12 mouse cellular contexts compared by ENCODE assay signal in the genomic region with DNA sequence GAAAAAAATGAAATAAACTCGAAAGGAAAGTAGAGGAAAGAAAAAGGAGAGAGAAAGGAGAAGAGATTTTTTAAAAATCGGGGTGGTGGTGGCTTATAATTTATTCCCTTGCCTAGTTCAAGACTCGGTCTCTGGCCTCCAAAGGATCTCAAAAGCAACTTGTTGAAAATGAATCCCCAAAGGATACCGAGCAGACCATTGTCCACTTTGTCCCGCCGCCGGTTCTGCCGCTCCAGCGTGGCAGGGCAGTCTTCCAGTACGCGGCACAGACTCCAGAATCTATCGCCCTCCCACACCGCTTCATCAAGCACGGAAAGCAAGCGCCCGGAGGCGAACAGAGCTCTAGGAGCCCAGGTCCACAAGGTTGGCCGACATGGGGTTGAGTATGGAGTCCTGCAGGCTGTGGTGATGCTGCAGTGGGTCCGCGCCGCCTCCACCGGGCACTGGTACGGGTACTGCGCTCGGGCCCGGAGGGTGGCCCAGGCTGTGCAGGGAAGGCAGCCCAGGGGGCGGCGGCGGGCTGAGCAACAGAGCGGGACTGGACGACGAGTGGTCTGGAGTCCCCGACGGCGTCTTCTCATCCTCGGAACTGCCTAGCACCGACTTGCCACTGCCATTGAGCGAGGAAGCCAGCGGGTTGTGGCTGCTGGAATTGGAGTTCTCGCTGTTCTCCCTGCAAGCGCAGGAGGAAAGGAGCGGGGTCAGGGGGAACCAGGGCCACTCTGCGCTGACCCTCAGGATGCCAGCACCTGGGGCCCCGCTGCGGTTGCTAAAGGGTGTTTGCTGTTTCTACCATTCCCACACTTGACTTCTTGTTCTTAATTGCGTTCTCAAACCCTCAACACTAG. TPM values are rescaled to one million over a fixed set of nuclear protein-coding genes. Genes with fewer than 3 reads are reported as not detected.
DNase-seq lines count a peak whose midpoint lies in the region; ATAC-seq and TF ChIP-seq lines count a peak whose summit lies in the region.
"Had no signal": no experiment of that assay in that cellular context is flagged by ENCODE, and none has a peak within 500 bp of the region (broad histone marks: within the 10 kb centered on the region; RNA-seq: fewer than 3 reads in every experiment).

No protein-coding gene starts in this region.

- DNase-seq in heart, adult 2 months = no peak
- peak; percentile 58 for DNase-seq in liver, embryonic 11.5 days (ENCODE audit: low spot score)
- DNase-seq in liver, postnatal 0 days = no peak
- DNase-seq in retina, embryonic 14.5 days (ENCODE audit: low spot score) = peak; percentile 31
- DNase-seq in left cerebral cortex, postnatal 36 days (ENCODE audit: low spot score in 2 of 2) = no peak
- DNase-seq in left cerebral cortex, adult 9 months (ENCODE audit: low spot score in 2 of 2) = no peak
- DNase-seq: right cerebral cortex, adult 18-20 months had no signal

- TF ChIP-seq EP300 in heart, adult 2 months (IDR thresholded peaks at IDR 0.05; ENCODE audit: insufficient read depth, low read depth, low read length) = no peak
- no peak for TF ChIP-seq EP300 in liver, postnatal 0 days (IDR thresholded peaks at IDR 0.05; ENCODE audit: low read depth)

- H3K27ac ChIP-seq in heart, embryonic 11.5 days (ENCODE audit: low read depth, low read length) = no peak overlapping the region
- no peak overlapping the region for H3K27ac ChIP-seq in heart, adult 2 months
- no peak overlapping the region for H3K27ac ChIP-seq in liver, embryonic 11.5 days (ENCODE audit: low read depth, low read length)
- H3K27ac ChIP-seq in liver, postnatal 0 days (ENCODE audit: low read depth) = no peak overlapping the region
- no peak overlapping the region for H3K27ac ChIP-seq in embryonic fibroblast, embryonic 13.5 days (ENCODE audit: insufficient read depth, low read length)

- peak overlapping the region; percentile 31; the same call in 1 of the 2 replicates for H3K4me3 ChIP-seq in heart, embryonic 11.5 days (ENCODE audit: low read depth, low read length)
- no peak overlapping the region for H3K4me3 ChIP-seq in heart, adult 2 months
- H3K4me3 ChIP-seq in liver, embryonic 11.5 days (ENCODE audit: low read depth, low read length) = peak overlapping the region; percentile 6; the same call in 1 of the 2 replicates
- no peak overlapping the region for H3K4me3 ChIP-seq in liver, postnatal 0 days (ENCODE audit: low read depth, low read length)
- H3K4me3 ChIP-seq in embryonic fibroblast, embryonic 13.5 days (ENCODE audit: insufficient read depth, low read length) = peak overlapping the region; percentile 50

- no peaks in the 10 kb centered on the region for H3K9me3 ChIP-seq in heart, embryonic 11.5 days (replicated peaks; ENCODE audit: control insufficient read depth, low read length)
- H3K9me3 ChIP-seq in liver, embryonic 11.5 days (ENCODE audit: control insufficient read depth, low read length) = no peaks in the 10 kb centered on the region
- H3K9me3 ChIP-seq in liver, postnatal 0 days (ENCODE audit: low read length) = no peaks in the 10 kb centered on the region

- no peak for TF ChIP-seq POLR2A in heart, adult 2 months (IDR thresholded peaks at IDR 0.05; ENCODE audit: insufficient read depth, low read depth, low read length)
- no peak for TF ChIP-seq POLR2A in embryonic fibroblast, embryonic 13.5 days (IDR thresholded peaks at IDR 0.05; ENCODE audit: low read depth, low read length)

- H3K27me3 ChIP-seq in heart, embryonic 11.5 days (ENCODE audit: control insufficient read depth, insufficient read depth, low read length) = peaks cover 93% of the 10 kb centered on the region
- peaks cover 42% of the 10 kb centered on the region for H3K27me3 ChIP-seq in heart, adult 2 months (ENCODE audit: control insufficient read depth, insufficient read depth, low read length)
- H3K27me3 ChIP-seq in liver, embryonic 11.5 days (replicated peaks; ENCODE audit: control insufficient read depth, insufficient read depth, low read length) = peaks cover 99% of the 10 kb centered on the region
- peaks cover 97% of the 10 kb centered on the region for H3K27me3 ChIP-seq in liver, postnatal 0 days (ENCODE audit: insufficient read depth, low read length)

- H3K4me2 ChIP-seq in heart, embryonic 11.5 days = peak overlapping the region; percentile 38; the same call in 1 of the 2 replicates
- no peak overlapping the region for H3K4me2 ChIP-seq in liver, embryonic 11.5 days
- H3K4me2 ChIP-seq in liver, postnatal 0 days (ENCODE audit: low read depth, low read length) = no peak overlapping the region

- H3K79me2 ChIP-seq in heart, adult 2 months (replicated peaks; ENCODE audit: control insufficient read depth, insufficient read depth, low read length) = no peaks in the 10 kb centered on the region

- peaks cover 24% of the 10 kb centered on the region for H3K4me1 ChIP-seq in heart, embryonic 11.5 days (ENCODE audit: control insufficient read depth, insufficient read depth, low read length)
- no peaks in the 10 kb centered on the region for H3K4me1 ChIP-seq in heart, adult 2 months (ENCODE audit: control insufficient read depth, insufficient read depth, low read length)
- peaks cover 5% of the 10 kb centered on the region for H3K4me1 ChIP-seq in liver, embryonic 11.5 days (replicated peaks; ENCODE audit: control insufficient read depth, insufficient read depth, low read length)
- peaks cover 18% of the 10 kb centered on the region; the same call in 1 of the 2 replicates for H3K4me1 ChIP-seq in liver, postnatal 0 days (ENCODE audit: insufficient read depth)
- no peaks in the 10 kb centered on the region; the same call in 1 of the 2 replicates for H3K4me1 ChIP-seq in embryonic fibroblast, embryonic 13.5 days (ENCODE audit: control insufficient read depth, insufficient read depth, low read length)

- no peaks in the 10 kb centered on the region for H3K36me3 ChIP-seq in heart, embryonic 11.5 days (ENCODE audit: control insufficient read depth, insufficient read depth, low read length)
- H3K36me3 ChIP-seq in heart, adult 2 months (ENCODE audit: control insufficient read depth, insufficient read depth, low read length) = no peaks in the 10 kb centered on the region
- H3K36me3 ChIP-seq in liver, embryonic 11.5 days (ENCODE audit: control insufficient read depth, insufficient read depth, low read length) = no peaks in the 10 kb centered on the region
- H3K36me3 ChIP-seq in liver, postnatal 0 days (replicated peaks; ENCODE audit: insufficient read depth, low read length) = no peaks in the 10 kb centered on the region

- no peak for TF ChIP-seq CTCF in heart, adult 2 months (IDR thresholded peaks at IDR 0.05)
- TF ChIP-seq CTCF in liver, postnatal 0 days (IDR thresholded peaks at IDR 0.05; ENCODE audit: low read depth) = no peak
- no peak for TF ChIP-seq CTCF in embryonic fibroblast, embryonic 13.5 days (IDR thresholded peaks at IDR 0.05; ENCODE audit: borderline replicate concordance, insufficient read depth, low read length)

- no peak for ATAC-seq in heart, embryonic 11.5 days (replicated peaks; ENCODE audit: insufficient number of reproducible peaks, low FRiP score, low TSS enrichment)
- ATAC-seq in liver, embryonic 11.5 days (replicated peaks; ENCODE audit: low FRiP score) = no peak
- no peak for ATAC-seq in liver, postnatal 0 days
- ATAC-seq: CD4-positive, CD25-positive, alpha-beta regulatory T cell, adult 4 months had no signal

- WGBS in heart, embryonic 11.5 days (ENCODE audit: insufficient replicate concordance) = under 1% methylated on average over 46 of the region's 46 CpGs
- WGBS in heart, adult 2 months = 5% methylated on average over 46 of the region's 46 CpGs
- 3% methylated on average over 44 of the region's 46 CpGs for WGBS in liver, embryonic 11.5 days
- WGBS in liver, postnatal 0 days (ENCODE audit: insufficient replicate concordance) = 3% methylated on average over 46 of the region's 46 CpGs

- no peak overlapping the region for H3K9ac ChIP-seq in heart, embryonic 11.5 days (ENCODE audit: low read depth, low read length)
- no peak overlapping the region for H3K9ac ChIP-seq in heart, adult 2 months (ENCODE audit: low read depth, low read length)
- no peak overlapping the region for H3K9ac ChIP-seq in liver, embryonic 11.5 days (ENCODE audit: low read depth, low read length)
- no peak overlapping the region for H3K9ac ChIP-seq in liver, postnatal 0 days (replicated peaks)

- intact Hi-C loops in heart, adult 2 months (cut with DNase I) = no loop called here
- intact Hi-C loops in left cerebral cortex, postnatal 36 days (cut with DNase I) = loop anchor here (5.0 to 10.0 kb wide), 2 partner anchors 58 to 200 kb away; no protein-coding TSS in a partner anchor

RNA-seq across cellular contexts. Expression of gene Six2, which starts 3.0 kb away (rescaled TPM):
- polyA plus RNA-seq in heart, embryonic 11.5 days (2014; fragmentation: Nextera tagmentation; extraction: Ambion mirVana) = 1.5 and 2.1 TPM in 2 replicates
- total RNA-seq in heart, adult 2 months (2021) = under 1 TPM in 1 of 2 experiments, not detected in 1; 0.43 TPM
- polyA plus RNA-seq in heart, adult 2 months (2012; rRNA removed) = 0.18 and 0.35 TPM in 2 replicates
- polyA plus RNA-seq in liver, embryonic 11.5 days (2014; fragmentation: Nextera tagmentation; extraction: Ambion mirVana) = 0.69 and 1.0 TPM in 2 replicates
- not detected in 2 replicates for polyA plus RNA-seq in liver, postnatal 0 days (2015; fragmentation: Nextera tagmentation; extraction: Ambion mirVana)
- 5.0 and 8.9 TPM in 2 replicates for polyA plus RNA-seq in embryonic fibroblast, embryonic 13.5 days (2011; ENCODE audit: insufficient read length, low read depth, missing spikeins)
- under 1 TPM; 0.49 to 0.72 TPM for total RNA-seq in left cerebral cortex, postnatal 36 days (2021)
- polyA plus RNA-seq: CD4-positive, CD25-positive, alpha-beta regulatory T cell, adult 4 months; large intestine, adult 2 months; liver, embryonic 16.5 days had no signal

Comparison
In these comparisons a context has a peak if more than half of its experiments do, and no peak if none do; other contexts are left out.
1. H3K4me3 ChIP-seq: peak in heart, embryonic 11.5 days (single experiment), liver, embryonic 11.5 days (single experiment) and embryonic fibroblast, embryonic 13.5 days (single experiment); none in heart, adult 2 months (single experiment) and liver, postnatal 0 days (single experiment).
2. DNase-seq: peak in liver, embryonic 11.5 days (single experiment) and retina, embryonic 14.5 days (single experiment); none in heart, adult 2 months (0 of 2), liver, postnatal 0 days (single experiment), left cerebral cortex, postnatal 36 days (0 of 2) and left cerebral cortex, adult 9 months (0 of 2).